Mouse (Mus musculus) limb, embryonic 11.5 days (tissue): ENCODE measurements around the gene Zfp148. TPM values are rescaled to one million over a fixed set of nuclear protein-coding genes. Genes with fewer than 3 reads are reported as not detected.

ENCODE experiments used
- ATAC-seq: fragments of 200-750 bp; cut with Nextera tagmentation; 2 replicates; pipeline ENCODE4 v1.8.0; 2017; ENCODE audit warnings: low read depth; ENCODE audit not compliant: insufficient number of reproducible peaks, low FRiP score, low TSS enrichment
- DNase-seq: peaks from one replicate; pipeline ENCODE4 v3.0.0-alpha.2; 2015; ENCODE audit warnings: low spot score
- H3K27ac ChIP-seq: fragments of 300-500 bp; sonication (generic); replicated peaks from 2 replicates; pipeline ENCODE4 v1.5.1; 2014; ENCODE audit warnings: low read depth, mild to moderate bottlenecking, low read length
- H3K27me3 ChIP-seq: fragments of 300-500 bp; sonication (generic); 2 replicates; pipeline ENCODE4 v1.6.1; 2014; ENCODE audit warnings: mild to moderate bottlenecking, low read length, mixed read lengths; ENCODE audit not compliant: control insufficient read depth, insufficient read depth
- H3K36me3 ChIP-seq: fragments of 300-500 bp; sonication (generic); 2 replicates; pipeline ENCODE4 v1.6.1; 2014; ENCODE audit warnings: mild to moderate bottlenecking, low read length, moderate library complexity, mixed read lengths; ENCODE audit not compliant: control insufficient read depth, insufficient read depth
- H3K4me1 ChIP-seq: fragments of 300-500 bp; sonication (generic); 2 replicates; pipeline ENCODE4 v1.6.1; 2014; ENCODE audit warnings: low read length, mixed read lengths; ENCODE audit not compliant: control insufficient read depth, insufficient read depth
- H3K4me2 ChIP-seq: fragments of 300-500 bp; sonication (generic); 2 replicates; pipeline ENCODE4 v1.6.1; 2014; ENCODE audit warnings: low read depth, mild to moderate bottlenecking, moderate library complexity; ENCODE audit not compliant: severe bottlenecking
- H3K4me3 ChIP-seq: fragments of 300-500 bp; sonication (generic); 2 replicates; pipeline ENCODE4 v1.5.1; 2014; ENCODE audit warnings: low read depth, low read length
- H3K9ac ChIP-seq: fragments of 300-500 bp; sonication (generic); 2 replicates; pipeline ENCODE4 v1.6.1; 2014; ENCODE audit warnings: mild to moderate bottlenecking, low read length
- H3K9me3 ChIP-seq: fragments of 300-500 bp; sonication (generic); 2 replicates; pipeline ENCODE4 v1.6.1; 2016; ENCODE audit warnings: low read length; ENCODE audit not compliant: control insufficient read depth
- WGBS: fragments of 180-500 bp; shearing (Covaris S2); extraction: QIAGEN DNeasy Blood & Tissue Kit; methylation state at CpG from one replicate; pipeline ENCODE4 v1.1.7; 2014; 5-methylcytosine and 5-hydroxymethylcytosine counted together
- polyA plus RNA-seq: library from polyadenylated mRNA; unstranded; fragments of >200 nt; fragmentation: Nextera tagmentation; extraction: Ambion mirVana; gene quantifications from 2 replicates; pipeline ENCODE4 v1.2.1, GENCODE M21; 2014

Zfp148 gene
- polyA plus RNA-seq, 1 experiment from 2014 or later: 47.4 TPM

- no peaks in the 10 kb centered on the region for H3K9me3 ChIP-seq
- 62% methylated on average over 2 of the region's 2 CpGs for WGBS
- DNase-seq (no peak), ATAC-seq (no peak)
- no peaks in the 10 kb centered on the region for H3K36me3 ChIP-seq
- no peak overlapping the region for H3K4me3 ChIP-seq
- no peak overlapping the region for H3K4me2 ChIP-seq
- H3K27ac ChIP-seq: no peak overlapping the region
- no peaks in the 10 kb centered on the region for H3K27me3 ChIP-seq
- H3K4me1 ChIP-seq: no peaks in the 10 kb centered on the region
- H3K9ac ChIP-seq: no peak overlapping the region
Measured at GRCm38 (mm10) chr16:33454306-33454705, 73.7 kb downstream of the Zfp148 start.

GRCm38 (mm10) chr16:33455263-33455910 is 74.8 kb downstream of the Zfp148 start:
- H3K9me3 ChIP-seq: no peaks in the 10 kb centered on the region
- H3K4me2 ChIP-seq: no peak overlapping the region
- no peaks in the 10 kb centered on the region for H3K4me1 ChIP-seq
- no peak overlapping the region for H3K4me3 ChIP-seq
- no peak overlapping the region for H3K9ac ChIP-seq
- no peaks in the 10 kb centered on the region; the same call in 1 of the 2 replicates for H3K36me3 ChIP-seq
- H3K27me3 ChIP-seq: no peaks in the 10 kb centered on the region
- DNase-seq (no peak), ATAC-seq (no peak)
- no peak overlapping the region for H3K27ac ChIP-seq
- WGBS: 79% methylated on average over 6 of the region's 6 CpGs

GRCm38 (mm10) chr16:33459101-33459500 is 78.5 kb downstream of the Zfp148 start:
- no peaks in the 10 kb centered on the region for H3K4me1 ChIP-seq
- no peak for ATAC-seq
- no peak overlapping the region for H3K9ac ChIP-seq
- DNase-seq: no peak
- H3K9me3 ChIP-seq: no peaks in the 10 kb centered on the region
- no peaks in the 10 kb centered on the region; the same call in 1 of the 2 replicates for H3K36me3 ChIP-seq
- no peaks in the 10 kb centered on the region for H3K27me3 ChIP-seq
- no peak overlapping the region for H3K27ac ChIP-seq
- H3K4me2 ChIP-seq: no peak overlapping the region
- 100% methylated on average over 1 of the region's 1 CpGs for WGBS
- H3K4me3 ChIP-seq: no peak overlapping the region

GRCm38 (mm10) chr16:33461416-33461815 is 80.8 kb downstream of the Zfp148 start:
- H3K4me3 ChIP-seq: no peak overlapping the region
- no peaks in the 10 kb centered on the region; the same call in 1 of the 2 replicates for H3K36me3 ChIP-seq
- H3K9me3 ChIP-seq: no peaks in the 10 kb centered on the region
- no peak overlapping the region for H3K27ac ChIP-seq
- DNase-seq (no peak), ATAC-seq (no peak)
- no peaks in the 10 kb centered on the region for H3K27me3 ChIP-seq
- no peaks in the 10 kb centered on the region for H3K4me1 ChIP-seq
- H3K4me2 ChIP-seq: no peak overlapping the region
- H3K9ac ChIP-seq: no peak overlapping the region
- WGBS: 82% methylated on average over 3 of the region's 3 CpGs

- no peak for ATAC-seq
Measured at GRCm38 (mm10) chr16:33464509-33465241, 84.0 kb downstream of the Zfp148 start.

GRCm38 (mm10) chr16:33465242-33465614 is 84.6 kb downstream of the Zfp148 start:
- H3K27me3 ChIP-seq: no peaks in the 10 kb centered on the region
- H3K4me3 ChIP-seq: no peak overlapping the region
- no peaks in the 10 kb centered on the region for H3K9me3 ChIP-seq
- ATAC-seq: no peak
- no peaks in the 10 kb centered on the region for H3K4me1 ChIP-seq
- DNase-seq: no peak
- peaks cover 4% of the 10 kb centered on the region for H3K36me3 ChIP-seq
- no peak overlapping the region for H3K4me2 ChIP-seq
- 95% methylated on average over 4 of the region's 4 CpGs for WGBS
- H3K27ac ChIP-seq: no peak overlapping the region
- H3K9ac ChIP-seq: no peak overlapping the region

More at GRCm38 (mm10) chr16:33464509-33465241, 84.0 kb downstream of the Zfp148 start:
- H3K4me3 ChIP-seq: no peak overlapping the region
- no peak overlapping the region for H3K9ac ChIP-seq
- H3K4me2 ChIP-seq: no peak overlapping the region
- no peaks in the 10 kb centered on the region for H3K4me1 ChIP-seq
- H3K9me3 ChIP-seq: no peaks in the 10 kb centered on the region
- no peak overlapping the region for H3K27ac ChIP-seq
- no peaks in the 10 kb centered on the region for H3K27me3 ChIP-seq
- H3K36me3 ChIP-seq: peaks cover 4% of the 10 kb centered on the region
- 98% methylated on average over 4 of the region's 4 CpGs for WGBS
- DNase-seq: no peak

- Histone ChIP-seq H3K4me1 (no peaks in the 10 kb centered on the region), H3K27ac (no peak overlapping the region), H3K9me3 (no peaks in the 10 kb centered on the region), H3K27me3 (no peaks in the 10 kb centered on the region), H3K9ac (no peak overlapping the region), H3K4me2 (no peak overlapping the region), H3K4me3 (no peak overlapping the region), H3K36me3 (peaks cover 4% of the 10 kb centered on the region)
- no peak for ATAC-seq
- 84% methylated on average over 6 of the region's 6 CpGs for WGBS
- DNase-seq: no peak
Measured at GRCm38 (mm10) chr16:33467451-33467850, 86.8 kb downstream of the Zfp148 start.

- Histone ChIP-seq H3K9ac (no peak overlapping the region), H3K27ac (no peak overlapping the region), H3K27me3 (no peaks in the 10 kb centered on the region), H3K36me3 (peaks cover 4% of the 10 kb centered on the region), H3K9me3 (no peaks in the 10 kb centered on the region), H3K4me2 (no peak overlapping the region), H3K4me3 (no peak overlapping the region), H3K4me1 (no peaks in the 10 kb centered on the region)
- no peak for ATAC-seq
- no peak for DNase-seq
Measured at GRCm38 (mm10) chr16:33469973-33470372, 89.3 kb downstream of the Zfp148 start.
